Mouse (Mus musculus): ENCODE measurements around the gene Wdr44. TPM values are rescaled to one million over a fixed set of nuclear protein-coding genes. Genes with fewer than 3 reads are reported as not detected.

The Wdr44 gene
- 6.4 and 6.9 TPM in 2 replicates for polyA plus RNA-seq (2015; fragmentation: Nextera tagmentation; extraction: Ambion mirVana)

- TF ChIP-seq CTCF (IDR thresholded peaks at IDR 0.05; ENCODE audit: low read depth), result no peak
- H3K27ac ChIP-seq, result peak within 1 kb of the TSS; percentile 86
- H3K9ac ChIP-seq (ENCODE audit: low read depth, low read length), result peak within 1 kb of the TSS; percentile 67
- WGBS, result 16% methylated on average over 51 of the region's 51 CpGs
- ATAC-seq (replicated peaks; ENCODE audit: low FRiP score, low read depth) (peak; percentile 100), DNase-seq (ENCODE audit: low spot score) (peak; percentile 95)
- no peaks in the 10 kb centered on the region for H3K36me3 ChIP-seq (ENCODE audit: insufficient read depth, low read length)
- no peaks in the 10 kb centered on the region for H3K4me1 ChIP-seq (replicated peaks; ENCODE audit: insufficient read depth, low read length)
- H3K4me3 ChIP-seq (replicated peaks; ENCODE audit: low read depth, low read length), result peak within 1 kb of the TSS; percentile 59
- peak within 1 kb of the TSS; percentile 59 for H3K4me2 ChIP-seq (ENCODE audit: low read length)
- H3K9me3 ChIP-seq (replicated peaks; ENCODE audit: low read length), result no peaks in the 10 kb centered on the region
- H3K27me3 ChIP-seq (ENCODE audit: insufficient read depth, low read length), result no peaks in the 10 kb centered on the region
These were observed at the start of gene Wdr44 for GRCm38 (mm10) chrX:23692722-23693442. Gene Wdr44, plus strand, starts transcription at chrX:23693051.

DNA sequence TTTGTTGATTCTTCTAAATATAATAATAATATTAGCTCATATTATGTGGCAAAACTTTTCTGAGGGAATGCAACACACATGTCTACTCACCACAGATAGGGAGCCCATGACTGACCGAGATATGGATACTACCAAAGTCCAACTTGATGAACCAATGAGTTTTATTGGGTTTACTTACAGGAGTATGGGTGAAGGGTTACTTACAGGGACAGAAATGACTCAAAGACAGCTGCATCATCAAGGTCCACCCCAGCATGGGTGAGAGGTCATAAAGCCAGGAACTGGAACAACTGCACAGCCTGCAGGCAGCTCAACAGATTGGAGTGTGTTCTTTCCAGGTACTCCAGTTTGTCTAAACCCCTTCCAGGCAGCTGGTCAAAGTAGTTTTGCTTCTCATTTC, 44.5 kb upstream of the Wdr44 start:
- TF ChIP-seq CTCF (IDR thresholded peaks at IDR 0.05; ENCODE audit: low read depth), result no peak
- DNase-seq (ENCODE audit: low spot score) (no peak), ATAC-seq (replicated peaks; ENCODE audit: low FRiP score, low read depth) (no peak)
- Histone ChIP-seq H3K36me3 (ENCODE audit: insufficient read depth, low read length) (no peaks in the 10 kb centered on the region), H3K27me3 (ENCODE audit: insufficient read depth, low read length) (no peaks in the 10 kb centered on the region), H3K9me3 (replicated peaks; ENCODE audit: low read length) (no peaks in the 10 kb centered on the region), H3K4me2 (ENCODE audit: low read length) (no peak overlapping the region), H3K4me1 (replicated peaks; ENCODE audit: insufficient read depth, low read length) (no peaks in the 10 kb centered on the region), H3K27ac (no peak overlapping the region), H3K9ac (ENCODE audit: low read depth, low read length) (no peak overlapping the region), H3K4me3 (replicated peaks; ENCODE audit: low read depth, low read length) (no peak overlapping the region)
- WGBS, result 76% methylated on average over 1 of the region's 1 CpGs

- Histone ChIP-seq H3K4me3 (replicated peaks; ENCODE audit: low read depth, low read length) (no peak overlapping the region), H3K27me3 (ENCODE audit: insufficient read depth, low read length) (no peaks in the 10 kb centered on the region), H3K4me2 (ENCODE audit: low read length) (no peak overlapping the region), H3K27ac (no peak overlapping the region), H3K9me3 (replicated peaks; ENCODE audit: low read length) (no peaks in the 10 kb centered on the region), H3K9ac (ENCODE audit: low read depth, low read length) (no peak overlapping the region), H3K4me1 (replicated peaks; ENCODE audit: insufficient read depth, low read length) (no peaks in the 10 kb centered on the region), H3K36me3 (ENCODE audit: insufficient read depth, low read length) (no peaks in the 10 kb centered on the region)
- no peak for TF ChIP-seq CTCF (IDR thresholded peaks at IDR 0.05; ENCODE audit: low read depth)
- DNase-seq (ENCODE audit: low spot score), result no peak
- ATAC-seq (replicated peaks; ENCODE audit: low FRiP score, low read depth), result no peak
- 82% methylated on average over 1 of the region's 1 CpGs for WGBS
These were observed 30.6 kb upstream of the Wdr44 start for GRCm38 (mm10) chrX:23662216-23662615.

DNA sequence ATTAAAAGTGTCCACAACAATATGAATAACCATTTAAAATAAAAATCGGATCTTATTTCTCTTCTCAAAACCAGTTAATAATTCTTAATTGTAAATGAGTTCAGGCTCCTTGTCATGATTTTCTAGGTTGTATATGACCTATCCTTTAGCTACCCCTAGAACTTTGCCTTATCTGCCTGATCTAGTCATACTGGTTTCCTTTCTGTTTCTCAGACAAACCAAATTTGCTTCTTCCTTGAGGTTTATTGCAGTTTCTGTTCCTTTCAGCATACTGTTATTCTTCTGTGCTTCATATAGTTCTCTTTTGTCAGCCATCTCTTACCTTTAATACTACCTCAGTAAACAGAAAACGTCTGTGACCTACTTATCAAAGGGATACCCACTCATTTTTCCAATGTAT, 19.7 kb upstream of the Wdr44 start:
- WGBS, result 64% methylated on average over 2 of the region's 2 CpGs
- Histone ChIP-seq H3K27ac (no peak overlapping the region), H3K4me1 (replicated peaks; ENCODE audit: insufficient read depth, low read length) (no peaks in the 10 kb centered on the region), H3K36me3 (ENCODE audit: insufficient read depth, low read length) (no peaks in the 10 kb centered on the region), H3K4me2 (ENCODE audit: low read length) (no peak overlapping the region), H3K27me3 (ENCODE audit: insufficient read depth, low read length) (no peaks in the 10 kb centered on the region), H3K9ac (ENCODE audit: low read depth, low read length) (no peak overlapping the region), H3K4me3 (replicated peaks; ENCODE audit: low read depth, low read length) (no peak overlapping the region), H3K9me3 (replicated peaks; ENCODE audit: low read length) (no peaks in the 10 kb centered on the region)
- TF ChIP-seq CTCF (IDR thresholded peaks at IDR 0.05; ENCODE audit: low read depth), result no peak
- no peak for DNase-seq (ENCODE audit: low spot score)
- ATAC-seq (replicated peaks; ENCODE audit: low FRiP score, low read depth), result no peak

DNA sequence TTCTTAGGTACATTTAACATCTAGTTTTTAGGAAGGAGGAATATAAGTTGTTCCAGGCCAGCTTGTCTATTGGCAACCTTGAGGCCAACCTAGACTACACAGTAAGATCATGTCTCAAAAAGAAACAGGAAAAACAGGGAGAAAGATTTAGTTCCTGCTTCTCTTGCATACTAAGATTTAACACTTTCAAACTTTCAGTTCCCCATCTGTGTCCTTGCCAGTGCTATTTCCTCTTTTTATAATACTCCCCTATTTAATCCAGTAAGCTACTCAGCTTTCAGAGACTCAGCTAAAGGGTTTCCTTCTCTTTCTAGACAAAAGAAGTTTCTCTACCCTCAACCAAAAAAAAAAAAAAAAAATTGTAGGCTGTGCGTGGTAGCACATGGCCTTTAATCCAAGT, 17.4 kb upstream of the Wdr44 start:
- Histone ChIP-seq H3K4me1 (replicated peaks; ENCODE audit: insufficient read depth, low read length) (no peaks in the 10 kb centered on the region), H3K9me3 (replicated peaks; ENCODE audit: low read length) (no peaks in the 10 kb centered on the region), H3K27me3 (ENCODE audit: insufficient read depth, low read length) (no peaks in the 10 kb centered on the region), H3K4me3 (replicated peaks; ENCODE audit: low read depth, low read length) (no peak overlapping the region), H3K4me2 (ENCODE audit: low read length) (no peak overlapping the region), H3K27ac (no peak overlapping the region), H3K9ac (ENCODE audit: low read depth, low read length) (no peak overlapping the region), H3K36me3 (ENCODE audit: insufficient read depth, low read length) (no peaks in the 10 kb centered on the region)
- DNase-seq (ENCODE audit: low spot score) (no peak), ATAC-seq (replicated peaks; ENCODE audit: low FRiP score, low read depth) (no peak)
- 80% methylated on average over 1 of the region's 1 CpGs for WGBS
- no peak for TF ChIP-seq CTCF (IDR thresholded peaks at IDR 0.05; ENCODE audit: low read depth)

- no peak overlapping the region for H3K9ac ChIP-seq (ENCODE audit: low read depth, low read length)
- WGBS, result 63% methylated on average over 2 of the region's 2 CpGs
- no peaks in the 10 kb centered on the region for H3K36me3 ChIP-seq (ENCODE audit: insufficient read depth, low read length)
- no peak overlapping the region for H3K4me3 ChIP-seq (replicated peaks; ENCODE audit: low read depth, low read length)
- DNase-seq (ENCODE audit: low spot score), result no peak
- H3K27ac ChIP-seq, result no peak overlapping the region
- no peaks in the 10 kb centered on the region for H3K27me3 ChIP-seq (ENCODE audit: insufficient read depth, low read length)
- H3K4me2 ChIP-seq (ENCODE audit: low read length), result no peak overlapping the region
- no peak for TF ChIP-seq CTCF (IDR thresholded peaks at IDR 0.05; ENCODE audit: low read depth)
- no peak for ATAC-seq (replicated peaks; ENCODE audit: low FRiP score, low read depth)
- H3K9me3 ChIP-seq (replicated peaks; ENCODE audit: low read length), result no peaks in the 10 kb centered on the region
- no peaks in the 10 kb centered on the region for H3K4me1 ChIP-seq (replicated peaks; ENCODE audit: insufficient read depth, low read length)
These were observed 16.3 kb upstream of the Wdr44 start for GRCm38 (mm10) chrX:23676583-23676982.

GRCm38 (mm10) chrX:23677511-23677910, 15.3 kb upstream of the Wdr44 start:
- Histone ChIP-seq H3K36me3 (ENCODE audit: insufficient read depth, low read length) (no peaks in the 10 kb centered on the region), H3K4me2 (ENCODE audit: low read length) (no peak overlapping the region), H3K27me3 (ENCODE audit: insufficient read depth, low read length) (no peaks in the 10 kb centered on the region), H3K9ac (ENCODE audit: low read depth, low read length) (no peak overlapping the region), H3K4me3 (replicated peaks; ENCODE audit: low read depth, low read length) (no peak overlapping the region), H3K9me3 (replicated peaks; ENCODE audit: low read length) (no peaks in the 10 kb centered on the region), H3K27ac (no peak overlapping the region), H3K4me1 (replicated peaks; ENCODE audit: insufficient read depth, low read length) (no peaks in the 10 kb centered on the region)
- ATAC-seq (replicated peaks; ENCODE audit: low FRiP score, low read depth) (no peak), DNase-seq (ENCODE audit: low spot score) (no peak)
- no peak for TF ChIP-seq CTCF (IDR thresholded peaks at IDR 0.05; ENCODE audit: low read depth)
- 75% methylated on average over 2 of the region's 2 CpGs for WGBS
